Mouse (Mus musculus) small intestine, adult 2 months (tissue): ENCODE results near the gene Ube2d1.

ENCODE experiments used
- CTCF ChIP-seq: fragments of 200-500 bp; IDR thresholded peaks from 2 replicates; pipeline ENCODE4 v1.5.1; 2012; ENCODE audit warnings: low read depth, mild to moderate bottlenecking, control low read depth, inconsistent platforms, low read length, moderate library complexity, mixed read lengths; ENCODE audit not compliant: insufficient replicate concordance, insufficient read length; ENCODE audit errors: extremely low read depth
- POLR2A ChIP-seq: fragments of 200-500 bp; IDR thresholded peaks from 2 replicates; pipeline ENCODE4 v1.6.1; 2012; ENCODE audit warnings: low read depth, mild to moderate bottlenecking, control low read depth, inconsistent platforms, low read length, moderate library complexity

DNA sequence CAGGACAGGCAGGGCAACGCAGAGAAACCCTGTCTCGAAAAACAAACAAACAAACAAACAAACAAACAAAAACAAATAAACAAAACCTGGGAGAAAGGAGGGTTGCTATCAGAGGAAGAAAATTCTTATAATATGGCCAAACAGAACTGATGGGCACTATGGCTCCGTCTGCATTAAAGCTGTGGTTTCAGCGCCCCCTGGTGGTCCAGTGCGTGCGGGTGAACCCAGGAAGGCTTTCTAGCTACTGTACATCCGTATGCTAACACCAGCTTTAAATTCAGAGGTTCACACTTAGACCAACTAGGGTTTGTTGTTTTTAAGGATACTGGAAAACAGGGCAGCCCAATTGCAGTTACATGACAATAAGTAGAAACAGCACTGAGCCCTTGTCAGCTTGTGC is 59.2 kb downstream of the Ube2d1 start:
- TF ChIP-seq CTCF = peak; percentile 90; the same call in 1 of the 2 replicates
- no peak for TF ChIP-seq POLR2A
